Mouse (Mus musculus) thymus, postnatal 0 days (tissue): ENCODE measurements around the gene Sf3a1. TPM values are rescaled to one million over a fixed set of nuclear protein-coding genes. Genes with fewer than 3 reads are reported as not detected.

Experiments used
- DNase-seq: peaks from one replicate; pipeline ENCODE4 v3.0.0-alpha.2; 2015; ENCODE audit warnings: low spot score
- polyA plus RNA-seq: library from polyadenylated mRNA; unstranded; fragments of >200 nt; fragmentation: Nextera tagmentation; extraction: Ambion mirVana; gene quantifications from 2 replicates; pipeline ENCODE4 v1.2.1, GENCODE M21; 2015

The Sf3a1 gene
- polyA plus RNA-seq, 1 experiment from 2014 or later = 35.4 TPM

DNA sequence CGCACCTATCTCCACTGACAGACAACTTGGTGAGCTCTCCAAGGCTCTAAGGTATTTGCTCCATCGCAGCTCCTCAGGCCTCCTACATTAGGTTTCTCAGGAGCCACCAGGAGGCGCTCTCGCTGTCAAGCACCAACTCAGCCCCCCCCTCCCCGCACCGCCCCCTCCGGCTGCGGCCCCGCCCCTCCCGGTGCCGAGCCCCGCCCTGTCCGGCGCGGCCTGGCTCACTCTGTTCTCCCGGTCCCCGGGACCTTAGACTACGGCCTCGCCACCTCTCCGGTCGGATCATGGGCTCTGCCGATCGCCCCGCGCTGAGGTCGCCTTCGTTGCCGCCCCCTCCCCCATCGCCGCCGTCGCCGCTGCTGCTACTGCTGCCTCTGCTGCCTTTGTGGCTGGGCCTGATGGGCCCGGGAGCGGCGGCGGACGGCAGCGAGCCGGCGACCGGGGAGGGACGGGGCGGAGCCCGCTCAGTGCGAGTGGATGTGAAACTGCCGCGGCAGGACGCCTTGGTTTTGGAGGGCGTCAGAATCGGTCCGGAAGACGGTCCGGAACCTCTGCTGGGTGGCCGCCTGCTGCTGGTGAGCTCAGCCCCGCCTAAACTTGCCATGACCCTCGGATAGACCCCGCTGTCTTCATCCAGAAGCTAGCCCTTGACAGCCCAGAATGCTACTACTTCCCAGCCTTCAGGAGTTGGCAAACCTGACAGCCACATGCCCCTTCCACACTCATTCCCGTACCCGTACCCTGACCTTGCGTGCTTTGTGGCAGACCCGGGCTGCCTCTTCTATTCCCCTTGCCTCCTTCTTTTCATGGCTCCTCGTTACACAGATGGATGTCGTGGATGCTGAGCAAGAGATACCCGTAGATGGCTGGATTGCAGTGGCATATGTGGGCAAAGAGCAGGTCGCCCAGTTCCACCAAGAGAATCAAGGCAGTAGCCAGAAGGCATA is 24.9 kb upstream of the Sf3a1 start, which contains the start of gene Rnf215:
Gene Rnf215 (plus strand): TSS at position 217 of the 950 bp plus-strand sequence.
- DNase-seq = peak; percentile 87

DNA sequence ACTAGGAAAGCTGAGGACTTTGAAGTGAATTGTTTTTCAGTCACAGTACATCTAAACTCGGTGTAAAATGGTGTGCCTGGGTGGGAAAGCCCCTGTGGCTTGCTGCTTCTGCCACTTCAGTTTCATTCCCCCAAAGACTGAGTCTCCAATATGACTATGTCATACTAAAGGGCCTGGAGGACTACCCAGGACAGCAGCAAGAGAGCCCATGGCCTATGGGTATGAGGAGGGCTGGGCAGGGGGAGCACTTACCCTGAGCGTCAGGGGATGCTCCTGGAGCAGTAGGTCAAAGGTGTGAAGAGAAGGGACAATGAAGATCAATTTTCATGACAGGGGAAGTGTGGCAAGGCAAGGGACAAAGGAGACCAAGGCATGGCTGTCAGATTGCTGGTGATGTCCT is 21.2 kb upstream of the Sf3a1 start:
- no peak for DNase-seq

DNA sequence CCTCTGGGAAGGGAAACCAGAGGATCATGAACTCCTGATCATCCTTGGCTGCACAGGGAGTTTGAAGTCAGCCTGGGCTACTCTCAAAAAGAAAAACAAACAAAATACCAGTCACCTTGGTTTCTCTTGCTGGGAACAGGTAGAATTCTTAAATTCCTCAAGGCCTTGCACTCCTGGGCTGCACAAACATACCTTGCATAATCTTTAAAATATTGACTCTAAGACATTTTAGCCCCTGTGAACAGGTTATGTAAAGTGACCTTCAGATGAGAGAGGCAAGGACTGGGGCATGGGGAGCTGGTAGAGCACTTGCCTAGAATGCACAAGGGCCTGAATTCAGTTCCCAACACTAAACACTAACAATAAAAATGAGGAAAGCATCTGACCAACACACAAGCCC is 18.6 kb upstream of the Sf3a1 start:
- DNase-seq = no peak

DNA sequence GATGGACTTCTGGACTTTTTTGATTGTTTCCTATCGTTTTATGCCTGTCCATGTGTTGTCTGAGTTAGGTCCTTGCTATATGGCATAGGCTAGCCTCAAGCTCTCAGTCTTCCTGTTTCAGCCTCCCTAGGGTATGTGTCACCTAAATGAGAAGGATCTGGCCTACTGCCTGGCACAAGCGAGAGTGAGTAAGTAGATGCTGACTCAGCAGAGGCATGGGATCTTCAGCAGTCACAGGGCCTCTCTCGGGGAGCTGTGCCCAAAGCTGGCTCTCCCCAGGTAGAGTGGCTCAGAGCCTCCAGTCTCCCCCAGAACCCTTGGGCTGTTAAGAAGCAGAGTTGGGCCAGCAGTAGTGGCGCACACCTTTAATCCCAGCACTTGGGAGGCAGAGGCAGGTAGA is 17.8 kb upstream of the Sf3a1 start:
- no peak for DNase-seq

DNA sequence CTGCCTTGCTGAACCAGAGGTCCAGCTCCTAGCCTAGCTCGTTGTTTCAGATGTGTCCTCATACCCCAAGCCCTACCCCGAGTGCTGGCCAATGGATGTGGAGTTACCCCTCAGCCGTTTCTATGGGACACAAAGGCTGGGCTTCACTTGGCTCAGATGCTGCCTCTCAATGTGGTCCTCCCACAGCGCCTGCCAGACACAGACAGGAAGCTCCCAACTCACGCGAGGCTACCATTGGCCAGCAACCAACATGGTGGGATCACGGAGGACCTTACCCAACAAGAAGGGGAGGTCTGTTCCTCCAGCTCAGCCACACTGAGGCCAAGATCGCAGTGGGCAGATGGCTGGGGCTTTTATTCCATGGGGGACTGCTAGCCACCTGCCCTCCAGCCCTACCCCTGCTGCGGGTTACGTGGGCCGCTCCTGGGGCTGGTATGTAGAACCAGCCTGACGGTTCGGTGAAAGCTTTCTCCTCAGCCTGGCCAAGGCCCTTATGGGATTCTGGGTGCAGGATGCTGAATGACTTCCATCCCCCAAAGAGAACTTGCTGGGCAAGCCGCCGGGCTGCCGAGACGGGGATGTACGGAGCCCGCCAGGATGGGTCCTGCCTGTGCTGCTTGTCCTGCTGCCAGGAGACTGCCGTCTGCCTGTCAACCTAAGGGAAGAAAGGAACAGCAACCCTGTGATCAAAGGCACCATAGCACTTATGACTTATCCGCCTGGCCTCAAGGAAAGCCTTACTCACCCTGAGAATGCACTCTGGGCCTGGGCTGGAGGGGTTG is 16.7 kb upstream of the Sf3a1 start:
- DNase-seq = no peak

DNA sequence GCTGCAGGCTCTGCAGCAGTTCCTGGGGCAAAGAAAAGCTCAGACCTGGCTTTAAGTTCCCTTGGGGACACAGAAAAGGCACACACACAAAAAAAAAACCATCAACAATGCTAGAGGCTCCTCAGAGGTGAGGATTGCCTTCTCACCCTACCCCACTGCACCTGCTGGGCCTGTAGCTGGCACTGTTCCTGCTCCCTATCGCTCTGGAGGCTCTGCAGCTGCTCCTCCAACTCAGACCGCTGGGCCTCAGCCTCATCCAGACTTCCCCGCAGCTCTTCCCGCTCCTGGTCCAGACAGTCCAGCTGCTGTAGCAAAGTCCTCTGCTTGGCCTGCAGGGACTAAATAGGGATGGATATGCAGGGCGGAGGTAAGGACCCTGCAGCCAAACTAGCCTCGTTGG is 13.8 kb upstream of the Sf3a1 start:
- DNase-seq = no peak

DNA sequence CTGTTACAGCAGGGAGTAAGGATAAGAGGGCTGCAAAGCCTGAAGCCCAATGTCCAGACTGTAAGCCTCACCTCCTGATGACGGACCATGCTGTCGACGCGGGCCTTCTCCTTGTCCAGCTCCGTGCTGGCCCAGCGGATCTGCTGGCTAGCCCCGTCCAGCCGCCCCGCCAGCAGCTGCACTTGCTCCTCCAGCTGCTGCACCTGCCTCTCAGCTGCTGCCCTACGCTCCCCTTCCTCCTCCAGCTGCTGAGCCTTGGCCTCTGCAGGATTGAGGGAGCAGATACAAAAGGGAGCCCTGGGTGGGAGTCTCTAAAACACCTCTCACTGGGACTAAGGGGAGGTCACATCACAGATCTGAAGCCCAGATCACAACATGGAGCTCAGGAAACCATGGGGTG is 13.1 kb upstream of the Sf3a1 start:
- no peak for DNase-seq

DNA sequence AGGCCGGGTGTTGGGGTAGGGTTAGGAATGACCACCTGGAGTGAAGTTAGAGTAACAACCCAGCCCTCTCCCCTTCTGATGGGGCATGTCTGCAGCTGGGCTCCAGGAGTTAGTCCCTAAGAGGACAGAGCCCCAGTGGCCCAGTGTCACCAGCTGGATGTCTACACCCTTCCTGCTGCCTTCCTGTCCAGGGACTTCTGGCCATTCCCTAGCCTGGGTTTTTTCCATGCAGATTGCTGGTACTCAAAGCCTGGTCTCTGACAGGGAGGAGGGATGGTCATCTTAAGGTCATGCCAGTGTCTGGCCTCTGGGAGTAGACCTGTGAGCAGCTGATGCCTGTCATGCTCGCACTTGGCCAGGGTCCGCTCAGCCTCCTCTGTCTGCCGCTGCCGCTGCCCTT is 12.0 kb upstream of the Sf3a1 start:
- no peak for DNase-seq

DNA sequence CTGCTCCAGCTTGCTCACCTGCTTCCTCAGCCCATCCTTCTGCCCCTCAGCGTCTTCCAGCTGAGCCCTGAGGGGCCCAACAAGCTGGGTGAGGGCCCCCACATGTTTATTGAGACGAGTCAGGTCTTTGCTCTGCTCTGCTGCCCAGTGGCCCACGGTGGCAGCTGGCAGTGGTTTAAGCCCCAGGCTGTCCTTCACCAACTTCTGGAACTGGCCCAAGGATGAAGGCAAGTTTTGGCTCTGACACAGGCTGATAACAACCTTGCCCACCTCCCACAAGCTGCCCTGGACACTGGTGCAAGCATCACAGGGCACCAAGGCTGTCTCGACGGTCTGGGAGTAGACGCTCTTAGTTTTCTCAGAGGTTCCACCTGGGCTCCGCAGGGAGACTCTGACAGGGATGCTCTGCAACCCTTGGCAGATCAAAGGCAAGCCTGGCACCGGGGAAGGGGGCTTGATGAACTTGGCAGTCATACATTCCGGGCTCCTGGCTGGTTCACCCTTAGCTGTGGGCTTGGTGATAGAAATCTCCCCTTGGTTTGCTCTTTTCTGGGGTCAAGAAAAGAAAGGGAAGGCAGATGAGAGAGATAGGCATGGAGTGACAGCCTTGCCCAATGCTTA is 11.5 kb upstream of the Sf3a1 start:
- DNase-seq = no peak

DNA sequence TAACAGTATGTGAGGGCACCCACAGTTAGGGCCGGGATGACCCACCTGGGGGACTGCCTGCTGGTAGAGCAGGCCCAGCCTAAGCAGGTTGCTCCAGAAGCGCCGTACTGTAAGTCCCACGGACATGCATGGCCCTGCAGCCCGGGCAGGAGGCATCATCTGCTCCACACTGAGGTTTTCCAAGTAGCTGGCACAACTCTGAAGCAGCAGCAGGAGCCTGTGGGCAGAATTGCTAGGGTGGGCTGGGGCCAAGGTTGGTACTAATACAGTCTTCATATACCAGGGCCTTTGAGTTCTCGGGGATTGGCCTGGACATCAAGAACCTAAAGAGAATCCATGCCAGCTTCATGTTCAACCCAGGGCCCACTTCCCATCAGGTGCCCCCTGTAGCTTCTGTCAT is 10.3 kb upstream of the Sf3a1 start:
- no peak for DNase-seq

DNA sequence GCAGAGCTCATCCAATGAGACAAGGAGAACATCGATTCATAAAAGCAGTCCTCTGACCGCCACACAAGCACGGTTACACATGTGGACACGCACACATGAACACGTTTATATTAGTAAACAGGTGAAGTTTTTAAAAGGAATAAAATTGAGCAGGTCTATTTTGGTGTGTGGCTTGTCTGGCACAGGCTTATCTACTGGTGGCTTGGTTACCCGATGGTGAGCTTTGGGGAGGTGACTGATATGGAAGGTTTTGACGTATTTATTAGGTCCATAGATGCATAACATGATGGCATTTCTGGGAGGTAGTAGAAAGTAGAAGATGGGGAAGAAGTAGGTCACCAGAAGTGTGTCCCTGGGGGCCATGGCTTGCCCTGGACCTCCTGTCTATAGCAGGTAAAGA is 6.5 kb upstream of the Sf3a1 start:
- no peak for DNase-seq

DNA sequence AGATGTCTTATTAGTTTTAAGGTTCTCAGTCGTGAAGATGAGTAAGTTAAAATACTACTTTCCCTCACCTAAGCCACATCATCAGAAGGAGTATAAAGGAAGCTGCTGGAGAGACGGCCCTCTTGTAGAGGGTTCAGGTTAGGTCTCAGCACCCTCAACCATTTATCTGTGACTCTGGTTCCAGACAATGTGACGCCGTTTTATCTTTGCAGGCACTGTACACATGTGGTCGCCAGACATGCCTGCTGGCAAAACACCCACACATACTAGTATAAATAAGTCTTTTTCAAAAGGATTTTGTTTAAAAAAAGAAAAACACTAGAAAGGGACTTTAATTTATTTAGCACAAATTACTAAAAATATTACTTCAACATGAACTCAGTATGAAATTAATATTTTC is 4.5 kb upstream of the Sf3a1 start:
- DNase-seq = no peak

DNA sequence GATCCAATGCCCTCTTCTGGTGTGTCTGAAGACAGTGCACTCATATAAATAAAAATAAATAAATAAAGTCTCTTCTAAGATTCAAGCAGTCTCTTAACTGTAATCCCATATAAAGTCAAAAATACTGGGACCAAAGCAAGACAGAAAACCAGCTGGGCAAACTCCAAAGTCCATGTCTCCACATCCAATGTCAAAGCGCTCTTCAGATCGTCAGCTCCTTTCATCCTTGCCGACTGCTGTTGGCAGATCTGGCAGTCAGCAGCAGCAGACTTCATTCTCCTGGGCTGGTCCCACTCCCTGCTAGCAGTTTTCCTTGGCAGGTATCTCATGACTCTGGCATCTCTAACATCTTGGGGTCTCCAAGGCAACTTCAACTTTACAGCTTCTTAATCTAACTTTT is 1.5 kb upstream of the Sf3a1 start:
- no peak for DNase-seq

DNA sequence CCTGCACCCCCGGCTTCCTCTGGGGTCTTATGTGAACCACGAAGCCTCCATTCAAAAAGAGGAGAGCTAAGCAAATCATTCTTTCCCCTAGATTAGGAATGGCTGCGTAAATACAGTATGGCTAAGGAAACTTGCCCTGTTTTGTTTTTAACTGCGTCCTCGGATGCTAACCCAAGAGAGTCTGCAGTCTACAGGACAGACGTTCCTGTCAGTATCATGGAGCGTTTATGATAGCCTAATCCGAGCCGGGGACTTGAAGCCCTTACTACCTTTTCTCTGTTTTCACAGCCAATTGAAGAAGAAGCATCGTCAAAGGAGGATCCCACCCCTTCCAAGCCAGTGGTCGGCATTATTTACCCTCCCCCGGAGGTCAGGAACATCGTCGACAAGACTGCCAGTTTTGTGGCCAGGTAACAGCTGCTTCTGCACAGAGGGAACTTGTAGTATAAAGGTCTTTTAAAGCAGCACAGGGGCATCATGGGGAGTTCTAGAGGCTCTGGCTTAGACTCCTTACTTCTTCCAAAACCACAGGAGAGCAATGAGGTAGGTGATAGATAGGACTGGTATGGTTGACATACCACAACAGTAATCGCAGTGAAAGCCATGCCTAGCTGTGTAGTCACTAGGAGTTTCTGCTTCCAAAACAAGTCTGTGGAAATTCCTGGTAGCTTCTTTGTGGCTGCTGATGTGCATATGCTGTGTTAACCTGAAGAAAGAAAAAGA is 769 bp downstream of the Sf3a1 start:
- DNase-seq = no peak

DNA sequence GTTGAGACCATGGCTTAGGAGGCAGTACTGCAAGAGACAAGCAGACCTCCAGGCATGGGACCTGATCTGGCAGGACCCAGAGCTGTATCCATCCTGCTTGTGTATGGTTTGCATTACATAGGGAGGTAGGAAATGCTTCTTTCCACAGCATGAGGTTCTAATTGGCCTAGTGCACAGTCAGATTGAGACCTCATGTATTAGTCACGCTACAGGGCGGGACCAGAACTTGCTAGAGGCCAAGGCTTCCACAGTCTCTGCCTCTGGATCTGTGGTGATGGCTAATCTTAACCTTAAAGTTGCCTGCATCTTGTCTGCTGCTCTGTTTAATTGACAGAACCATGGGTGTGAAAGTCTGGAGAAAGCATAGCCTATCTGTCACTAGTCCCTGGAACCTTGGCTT is 4.6 kb downstream of the Sf3a1 start:
- DNase-seq = no peak

DNA sequence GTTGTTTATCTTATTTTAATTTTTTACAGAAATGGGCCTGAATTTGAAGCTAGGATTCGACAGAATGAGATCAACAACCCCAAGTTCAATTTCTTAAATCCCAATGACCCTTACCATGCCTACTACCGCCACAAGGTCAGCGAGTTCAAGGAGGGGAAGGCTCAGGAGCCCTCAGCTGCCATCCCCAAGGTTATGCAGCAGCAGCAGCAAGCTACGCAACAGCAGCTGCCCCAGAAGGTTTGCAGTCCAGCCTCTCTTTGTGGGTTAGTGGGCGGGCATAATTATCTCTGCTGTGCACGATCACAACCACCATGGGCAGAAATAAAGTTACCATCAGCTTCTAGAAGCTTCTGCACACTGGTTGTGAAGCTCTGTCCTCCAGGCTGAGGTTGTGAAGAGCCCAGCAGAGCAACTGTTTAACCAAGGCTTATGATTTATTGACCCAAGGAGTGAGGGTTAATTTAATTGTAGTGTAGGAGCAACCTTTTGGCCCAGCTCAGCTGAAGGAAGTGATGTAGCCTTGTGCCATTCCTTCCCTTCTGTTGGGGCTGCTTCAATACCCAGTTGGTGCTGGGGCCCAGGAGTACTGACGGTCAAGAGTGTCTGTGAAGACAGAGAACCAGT is 6.4 kb downstream of the Sf3a1 start:
- DNase-seq = no peak

DNA sequence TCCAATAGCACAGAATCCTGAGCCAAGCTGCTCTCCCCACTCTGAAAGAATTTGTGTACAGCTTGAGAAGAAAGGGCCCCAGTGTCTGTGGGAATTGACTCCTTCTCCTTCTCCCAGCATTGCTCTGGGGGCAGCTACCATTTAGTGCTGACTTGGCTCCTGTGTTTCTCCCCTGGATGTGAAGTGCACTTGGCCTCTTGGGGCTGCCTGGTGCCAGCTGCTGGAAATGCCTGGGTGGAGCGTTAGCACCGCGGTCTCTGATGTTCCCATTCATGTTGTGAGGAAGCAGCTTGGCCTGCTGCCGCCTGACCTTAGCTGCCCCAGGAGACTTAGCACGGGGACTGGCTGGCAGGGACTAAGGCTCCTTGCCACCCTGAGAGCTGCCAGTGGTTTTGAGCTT is 14.4 kb downstream of the Sf3a1 start:
- no peak for DNase-seq

DNA sequence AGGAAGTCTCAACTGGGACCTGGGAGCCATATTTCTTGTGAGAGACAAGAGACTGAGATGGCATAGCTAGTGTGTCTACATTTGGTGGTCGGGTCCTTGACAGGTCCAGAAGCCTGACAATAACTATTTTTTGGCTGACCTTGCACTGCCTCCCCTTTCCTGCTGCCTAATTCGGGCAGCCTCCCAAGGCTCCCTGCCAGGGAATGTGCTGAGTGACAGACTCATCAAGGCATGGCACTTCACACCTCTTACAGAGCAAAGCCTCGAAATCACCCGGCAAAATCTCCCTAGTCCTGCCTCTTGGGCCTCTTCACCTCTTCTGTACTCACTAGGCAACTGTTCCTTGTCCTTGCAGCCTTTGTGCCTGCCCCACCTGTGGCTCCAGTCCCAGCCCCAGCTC is 17.6 kb downstream of the Sf3a1 start:
- DNase-seq = no peak

DNA sequence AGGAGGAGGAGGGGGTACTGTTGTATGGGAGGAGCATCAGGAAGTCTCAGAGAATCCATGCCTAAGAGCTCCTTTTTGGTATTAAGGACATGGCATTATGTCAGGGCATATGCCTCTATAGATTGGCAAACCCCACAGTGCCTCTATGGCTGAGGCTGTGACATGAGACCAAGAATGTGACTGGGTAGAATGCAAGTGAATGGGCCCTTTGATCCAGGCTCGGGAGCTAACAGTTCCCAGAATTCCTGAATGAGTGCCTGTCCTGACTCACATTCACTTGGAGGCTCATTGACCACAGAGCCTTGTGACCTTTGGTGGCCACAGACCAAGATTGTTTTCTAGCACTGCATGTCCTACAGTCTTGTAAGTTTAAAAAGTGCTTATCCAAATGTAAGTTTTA is 21.9 kb downstream of the Sf3a1 start:
- DNase-seq = no peak

DNA sequence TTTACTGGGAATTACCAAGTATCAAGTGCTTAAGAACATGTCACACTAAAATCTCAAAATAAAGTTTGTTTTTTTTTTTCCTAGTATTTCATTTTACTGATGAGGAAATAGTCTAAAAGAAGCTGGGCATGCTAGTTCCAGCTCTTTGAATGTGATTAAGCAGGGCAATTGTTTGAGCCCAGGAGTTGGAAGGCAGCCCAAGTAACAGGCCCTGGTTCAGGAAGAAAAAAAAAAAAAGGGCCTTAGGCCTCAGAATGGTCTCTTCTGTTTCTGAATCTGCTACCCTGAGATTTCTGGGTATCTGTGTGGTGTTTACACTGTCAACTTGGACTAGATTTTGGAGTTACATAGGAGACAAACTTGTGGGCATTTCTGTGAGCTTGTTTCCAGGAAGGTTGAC is 23.4 kb downstream of the Sf3a1 start:
- DNase-seq = no peak
